Mouse (Mus musculus): ENCODE results near the gene Mtx3.

GRCm38 (mm10) chr13:92828820-92829219, 15.7 kb upstream of the Mtx3 start:
- no peak for TF ChIP-seq CTCF (IDR thresholded peaks at IDR 0.05; ENCODE audit: control insufficient read depth, insufficient read depth, insufficient read length)
- TF ChIP-seq MYOG (IDR thresholded peaks at IDR 0.05; ENCODE audit: control insufficient read depth, extremely low read depth, insufficient read length) = no peak
- no peak for TF ChIP-seq USF1 (IDR thresholded peaks at IDR 0.05; ENCODE audit: low read depth)
- TF ChIP-seq CEBPB (IDR thresholded peaks at IDR 0.05; ENCODE audit: low read depth) = no peak
